Mouse (Mus musculus) Muller cell, postnatal 12 days (primary cell): Measurements from ENCODE around the gene Zfp831.

Source experiments
- DNase-seq: peaks from one replicate; pipeline ENCODE4 v3.0.0-alpha.2; 2015; ENCODE audit errors: inconsistent ontology term

Gene Zfp831

DNA sequence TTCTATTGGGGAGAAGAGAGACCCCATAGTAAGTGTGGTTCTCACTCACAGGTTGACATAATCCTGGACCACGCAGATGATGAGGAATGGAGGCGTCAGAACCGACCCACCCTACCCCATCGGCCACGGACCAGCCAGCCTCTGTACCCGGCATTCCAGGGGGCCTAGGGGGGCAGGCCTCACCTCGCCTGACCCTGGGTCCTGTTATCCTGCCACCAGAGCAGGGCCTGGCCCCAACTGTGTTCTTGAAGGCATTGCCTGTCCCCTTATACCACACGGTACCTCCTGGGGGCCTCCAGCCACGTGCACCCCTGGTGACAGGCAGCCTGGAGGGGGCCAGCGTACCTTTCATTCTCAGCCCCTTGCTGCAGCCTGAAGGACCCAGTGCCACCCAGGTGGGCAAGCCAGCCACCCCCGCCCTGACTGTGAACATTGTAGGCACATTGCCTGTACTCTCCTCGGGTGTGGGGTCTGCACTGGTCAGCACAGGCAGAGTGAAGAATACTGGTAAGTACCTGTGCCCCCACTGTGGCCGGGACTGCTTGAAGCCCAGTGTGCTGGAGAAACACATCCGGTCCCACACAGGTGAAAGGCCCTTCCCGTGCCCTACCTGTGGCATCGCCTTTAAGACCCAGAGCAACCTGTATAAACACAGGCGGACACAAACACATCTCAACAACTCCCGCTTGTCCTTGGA, at the start of gene Zfp831:
Gene Zfp831, plus strand, starts transcription at position 87 of the 697 bp plus-strand sequence.
- no peak for DNase-seq

- DNase-seq = no peak
These were observed 48.4 kb upstream of the Zfp831 start for GRCm38 (mm10) chr2:174594965-174595364.

GRCm38 (mm10) chr2:174595611-174596010, 47.7 kb upstream of the Zfp831 start:
- DNase-seq = no peak

DNA sequence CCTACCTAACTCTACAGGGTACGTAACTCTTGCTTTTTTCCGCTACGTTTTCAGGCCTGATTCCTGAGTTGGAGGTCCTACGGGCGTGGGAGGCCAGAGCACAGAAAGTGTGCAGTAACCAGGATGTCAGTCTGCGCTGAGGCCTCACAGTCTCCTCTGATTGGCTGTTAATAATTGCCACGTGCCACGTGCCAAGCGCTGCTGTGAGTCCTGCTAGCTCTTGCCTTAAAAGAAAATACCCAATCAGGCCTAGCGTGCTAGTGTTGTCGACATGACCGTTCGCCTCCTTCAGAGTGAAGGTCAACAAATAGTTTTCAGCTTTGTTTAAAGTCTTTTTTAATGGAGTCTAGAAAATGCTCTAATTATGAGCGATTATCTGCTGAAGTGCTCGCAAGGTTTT, 46.9 kb upstream of the Zfp831 start:
- DNase-seq = no peak

DNA sequence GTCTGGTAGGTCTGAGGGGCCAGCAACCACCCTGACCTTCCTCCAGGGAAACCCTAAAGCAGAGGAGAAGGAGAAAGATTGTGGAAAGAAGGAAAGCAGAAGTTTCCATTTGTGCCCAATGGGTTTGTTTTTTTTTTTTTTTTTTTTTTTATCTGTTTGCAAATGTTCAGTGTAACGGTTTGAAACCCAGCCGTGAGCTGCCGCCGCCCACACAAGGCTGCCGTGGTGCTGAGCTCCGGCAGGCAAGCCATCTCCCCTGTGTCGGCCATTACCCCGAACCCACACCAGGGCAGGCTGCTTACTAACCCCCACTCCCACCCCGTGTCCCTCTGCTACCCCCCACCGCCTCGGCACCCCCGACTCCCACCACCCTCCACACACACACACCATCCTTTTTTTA, 44.9 kb upstream of the Zfp831 start:
- DNase-seq = no peak

DNA sequence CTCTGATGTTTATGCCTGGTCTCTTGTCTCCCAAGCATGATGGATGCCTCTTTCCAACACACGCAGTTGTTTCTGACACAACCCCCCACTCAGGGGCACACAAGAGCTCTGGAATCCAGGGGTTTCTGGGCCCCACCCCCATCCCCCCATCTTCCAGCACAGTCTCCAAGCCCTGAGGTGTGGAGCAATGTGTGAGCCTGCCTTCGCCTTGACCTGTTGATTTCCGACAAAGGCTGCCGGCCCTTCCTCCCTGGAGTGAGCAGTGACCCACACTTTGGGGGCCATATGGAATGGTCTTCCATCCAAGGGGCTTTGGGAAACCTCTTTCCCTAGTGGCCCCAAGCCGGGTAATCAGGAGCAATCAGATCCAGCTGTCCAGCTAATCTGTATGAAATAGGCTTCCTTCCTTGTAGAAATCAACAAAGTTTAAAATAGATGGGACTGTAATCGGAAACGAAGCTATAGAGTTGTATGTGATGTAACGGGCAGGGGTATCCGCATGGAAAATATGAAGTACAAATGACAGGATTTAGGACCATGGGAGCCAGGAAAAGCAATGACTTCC, 44.2 kb upstream of the Zfp831 start:
- DNase-seq = no peak

- no peak for DNase-seq
These were observed 43.5 kb upstream of the Zfp831 start for GRCm38 (mm10) chr2:174599853-174600271.

GRCm38 (mm10) chr2:174601938-174602685, 41.2 kb upstream of the Zfp831 start:
- DNase-seq = no peak

DNA sequence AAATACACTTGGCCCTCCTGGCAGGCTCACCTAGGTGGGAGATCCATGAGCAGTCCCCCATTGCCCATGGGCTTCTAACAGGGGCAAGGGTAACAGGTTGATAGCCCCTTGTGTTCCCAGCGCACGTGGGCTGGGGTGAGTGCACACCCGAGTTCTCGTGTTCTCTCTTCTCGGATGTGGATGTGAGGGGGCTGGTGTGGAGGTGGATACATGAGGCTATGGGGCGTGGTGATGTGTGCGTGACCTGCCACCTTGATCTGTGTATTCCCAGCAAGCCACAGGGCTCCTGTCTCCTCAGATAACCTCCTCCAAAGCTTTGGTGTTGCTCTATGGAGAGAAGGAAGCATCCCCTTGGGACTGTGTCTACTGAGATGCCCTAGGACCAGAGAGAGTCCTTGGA, 40.0 kb upstream of the Zfp831 start:
- DNase-seq = no peak

DNA sequence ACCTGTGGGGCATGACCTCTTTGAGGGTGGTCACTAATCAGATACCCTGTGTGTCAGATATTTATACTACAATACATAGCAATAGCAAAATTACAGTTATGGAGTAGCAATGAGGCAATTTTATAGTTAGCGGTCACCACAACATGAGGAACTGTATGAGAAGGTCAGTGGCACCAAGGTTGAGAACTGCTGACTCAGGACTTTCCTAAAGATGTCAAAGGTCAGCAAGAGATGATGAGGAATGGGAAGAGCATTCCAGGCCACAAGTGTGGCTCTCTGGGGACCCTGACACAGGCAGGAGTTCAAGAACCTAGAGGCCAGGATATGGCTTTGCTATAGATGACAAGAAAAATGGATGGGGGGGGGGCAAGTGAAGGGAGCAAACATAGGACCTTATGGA, 38.3 kb upstream of the Zfp831 start:
- DNase-seq = no peak

- DNase-seq = no peak
These were observed 37.8 kb upstream of the Zfp831 start for GRCm38 (mm10) chr2:174605442-174606087.

DNA sequence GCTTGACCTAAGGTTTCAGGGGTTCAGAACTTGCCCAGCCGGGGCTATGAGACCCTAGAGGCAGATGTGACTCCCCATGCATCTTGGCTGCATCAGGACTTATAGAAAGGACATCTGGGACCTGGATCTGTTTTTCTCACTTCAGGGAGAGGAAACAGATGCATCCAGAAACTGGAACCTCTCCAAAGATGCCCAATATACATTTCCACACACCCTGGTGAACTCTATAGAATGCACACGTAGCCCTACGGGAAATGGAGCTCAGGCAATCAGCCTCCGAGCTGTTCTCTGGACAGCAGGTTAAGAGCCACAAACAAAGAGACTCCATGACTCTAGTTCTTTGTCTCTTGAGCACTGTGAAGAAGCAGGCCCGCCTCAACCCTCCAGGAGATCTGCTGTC, 37.0 kb upstream of the Zfp831 start:
- DNase-seq = no peak

DNA sequence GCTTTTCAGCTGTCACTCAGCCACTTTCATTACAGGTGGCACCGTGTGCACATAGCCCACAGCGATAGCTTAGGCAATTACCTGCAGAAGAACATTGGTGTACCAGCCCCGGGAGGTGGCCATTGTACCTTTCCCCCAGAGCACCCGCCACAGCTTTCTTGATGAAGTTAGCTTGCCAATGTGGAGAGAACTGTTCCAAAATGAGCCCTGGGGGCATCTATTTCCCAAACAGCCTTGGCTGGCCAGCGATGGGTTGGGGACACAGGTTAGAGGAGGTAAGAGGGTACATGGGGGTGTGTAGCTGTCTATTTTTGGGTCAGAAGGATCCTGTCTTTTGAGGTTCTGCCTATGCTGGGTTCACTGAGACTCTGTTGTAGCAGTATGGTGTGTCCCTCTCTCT, 33.4 kb upstream of the Zfp831 start:
- no peak for DNase-seq

- DNase-seq = no peak
These were observed 30.8 kb upstream of the Zfp831 start for GRCm38 (mm10) chr2:174612386-174613063.

GRCm38 (mm10) chr2:174613221-174613620, 30.1 kb upstream of the Zfp831 start:
- DNase-seq = no peak

DNA sequence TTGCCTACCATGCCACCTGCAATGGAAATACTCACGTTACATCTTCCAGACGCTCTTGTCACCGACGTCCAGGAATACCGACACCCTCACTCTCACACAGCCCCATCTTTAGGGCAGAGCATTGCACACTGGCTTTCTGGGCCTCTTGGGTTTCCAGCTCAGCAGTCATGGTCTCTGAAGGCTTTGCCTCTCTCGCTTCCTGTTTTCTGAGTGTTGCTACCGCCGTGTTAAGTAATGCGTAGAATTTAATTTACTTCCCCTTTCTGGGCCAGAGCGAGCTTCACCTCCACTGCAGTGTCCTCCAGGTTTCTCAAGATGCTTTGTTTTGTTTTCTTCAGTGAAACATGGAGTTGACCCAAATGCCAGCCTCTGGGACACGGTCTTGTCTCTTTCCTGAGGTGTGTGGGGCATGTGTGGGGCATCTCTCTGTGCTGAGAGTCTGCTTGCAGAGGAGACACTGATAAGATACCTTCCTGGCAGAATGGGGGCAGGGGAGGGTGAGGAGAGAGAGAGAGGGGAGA, 29.4 kb upstream of the Zfp831 start:
- DNase-seq = no peak

- no peak for DNase-seq
These were observed 21.5 kb upstream of the Zfp831 start for GRCm38 (mm10) chr2:174621881-174622280.

GRCm38 (mm10) chr2:174624430-174624829, 18.9 kb upstream of the Zfp831 start:
- no peak for DNase-seq

DNA sequence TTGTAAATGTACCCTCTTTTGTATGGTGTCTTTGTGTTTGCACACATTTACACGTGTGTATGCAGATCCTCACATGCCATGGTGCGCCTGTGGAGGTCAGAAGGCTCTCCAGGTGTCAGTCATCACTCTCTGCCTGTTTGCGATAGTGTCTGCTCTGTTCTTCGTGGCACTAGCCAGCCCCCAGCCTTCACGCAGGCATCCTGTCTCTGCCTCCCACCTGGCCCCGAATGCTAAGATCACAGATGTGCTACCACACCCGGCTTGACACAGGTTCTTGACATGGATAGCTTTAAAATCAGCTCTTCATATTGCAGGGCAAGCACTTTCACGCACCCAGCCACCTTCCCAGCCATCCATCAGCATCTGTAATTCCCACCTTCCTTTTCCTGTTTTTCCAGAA, 16.3 kb upstream of the Zfp831 start:
- no peak for DNase-seq

- DNase-seq = no peak
These were observed 14.0 kb upstream of the Zfp831 start for GRCm38 (mm10) chr2:174629299-174629850.

DNA sequence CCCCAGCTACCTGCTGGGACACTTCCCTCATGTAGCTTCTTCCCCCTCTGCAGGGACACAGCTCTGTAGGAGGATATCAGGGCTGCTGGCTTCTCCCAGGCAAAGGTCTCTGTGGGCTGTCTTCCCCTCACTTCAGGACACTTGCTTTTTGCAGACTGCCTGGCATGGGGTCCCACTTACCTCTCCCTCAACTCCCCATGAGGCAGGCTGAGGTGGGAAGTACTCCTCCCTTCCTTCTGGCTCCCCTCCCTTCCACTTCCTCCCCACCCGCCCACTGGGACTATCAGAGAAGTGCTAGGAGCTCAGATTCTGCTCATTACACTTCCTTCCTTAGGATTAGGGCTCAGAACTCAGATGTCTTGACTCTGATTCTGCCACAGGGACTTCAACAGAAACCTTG, 6.6 kb upstream of the Zfp831 start:
- no peak for DNase-seq
